Mouse (Mus musculus) MEL (cell line): ENCODE data around the gene Csf2ra.
A peak's percentile ranks its signal among the peaks of the same experiment; 100 is the strongest.

Experiments
- BHLHE40 ChIP-seq: IDR thresholded peaks from 2 replicates; pipeline ENCODE4 v1.6.1; 2012; ENCODE audit warnings: low read depth, mild to moderate bottlenecking, inconsistent platforms, low read length, improper control_type of control experiment, borderline replicate concordance
- CTCF ChIP-seq, 3 experiments: IDR thresholded peaks in 2 of 3; conservative IDR thresholded peaks in 1 of 3; 2 replicates each; pipeline ENCODE4 v1.5.1; 2011 to 2012; ENCODE audit warnings: low read length in 3 of 3, low read depth in 2 of 3, mild to moderate bottlenecking in 2 of 3, improper control_type of control experiment in 1 of 3, inconsistent platforms in 1 of 3, mixed read lengths in 1 of 3, moderate library complexity in 1 of 3; ENCODE audit not compliant: control insufficient read depth in 1 of 3, insufficient read depth in 1 of 3, poor library complexity in 1 of 3, severe bottlenecking in 1 of 3
- E2F4 ChIP-seq: IDR thresholded peaks from 2 replicates; pipeline ENCODE4 v1.6.1; 2011; ENCODE audit warnings: low read depth, low read length, improper control_type of control experiment, borderline replicate concordance
- ELF1 ChIP-seq: IDR thresholded peaks from 2 replicates; pipeline ENCODE4 v1.6.1; 2014; ENCODE audit warnings: low read depth, mild to moderate bottlenecking, inconsistent platforms, low read length, improper control_type of control experiment, moderate library complexity
- GATA1 ChIP-seq: IDR thresholded peaks from 2 replicates; pipeline ENCODE4 v1.6.1; 2011; ENCODE audit warnings: low read depth, low read length, improper control_type of control experiment
- HCFC1 ChIP-seq: IDR thresholded peaks from 2 replicates; pipeline ENCODE4 v1.6.1; 2012; ENCODE audit warnings: low read depth, mild to moderate bottlenecking, inconsistent platforms, low read length, improper control_type of control experiment, moderate library complexity
- MAZ ChIP-seq: IDR thresholded peaks from 2 replicates; pipeline ENCODE4 v1.6.1; 2012; ENCODE audit warnings: low read depth, mild to moderate bottlenecking, inconsistent platforms, low read length, improper control_type of control experiment
- MXI1 ChIP-seq: IDR thresholded peaks from 2 replicates; pipeline ENCODE4 v1.6.1; 2011; ENCODE audit warnings: mild to moderate bottlenecking, low read depth, low read length, improper control_type of control experiment
- NELFE ChIP-seq: IDR thresholded peaks from 2 replicates; pipeline ENCODE4 v1.6.1; 2011; ENCODE audit warnings: low read depth, low read length, improper control_type of control experiment
- USF1 ChIP-seq: IDR thresholded peaks from 2 replicates; pipeline ENCODE4 v1.6.1; 2014; ENCODE audit warnings: low read depth, mild to moderate bottlenecking, inconsistent platforms, low read length, improper control_type of control experiment, moderate library complexity
- ZC3H11A ChIP-seq: IDR thresholded peaks from 2 replicates; pipeline ENCODE4 v1.6.1; 2012; ENCODE audit warnings: low read depth, mild to moderate bottlenecking, inconsistent platforms, low read length, improper control_type of control experiment

DNA sequence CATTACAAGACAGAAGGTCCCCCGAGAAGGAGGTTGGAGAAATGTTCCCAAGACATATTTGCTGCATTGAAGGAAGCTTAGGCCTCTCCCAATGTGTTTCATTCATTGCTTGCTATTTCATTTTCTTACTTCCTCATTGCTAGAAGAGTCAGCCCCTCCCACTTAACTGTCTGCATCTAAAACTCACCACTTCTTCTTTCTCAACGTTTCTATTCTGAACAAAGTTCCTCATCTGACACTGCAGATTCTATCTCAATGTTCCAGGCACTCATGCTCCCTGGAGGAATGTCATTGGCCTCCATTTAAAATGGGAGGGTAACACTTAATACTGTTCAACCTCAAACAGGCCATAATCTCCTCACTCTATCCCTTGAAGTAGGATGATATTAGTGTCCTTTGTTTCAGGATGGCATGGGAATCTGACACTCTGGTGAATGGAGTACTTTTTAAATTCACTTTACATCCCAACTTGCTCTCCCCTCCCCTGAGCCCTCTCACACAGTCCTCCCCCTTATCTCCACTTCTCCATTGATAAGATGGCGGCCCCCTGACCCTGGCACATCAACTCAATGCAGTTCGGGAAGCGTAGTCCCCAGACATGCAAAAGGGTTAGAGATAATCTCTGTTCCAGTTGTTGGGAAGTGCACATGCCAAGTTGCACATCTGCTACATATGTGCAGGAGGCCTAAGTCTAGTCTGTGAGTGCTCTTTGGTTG lies 16.6 kb upstream of the Csf2ra start:
- TF ChIP-seq HCFC1 (peak; percentile 60), GATA1 (peak; percentile 88), CTCF (IDR thresholded peaks at IDR 0.05 in 2 of 3, conservative IDR thresholded peaks at IDR 0.05 in 1 of 3; ENCODE audit: control insufficient read depth in 1 of 3, insufficient read depth in 1 of 3, low read depth in 2 of 3, low read length in 3 of 3, poor library complexity in 1 of 3, severe bottlenecking in 1 of 3) (no peak), USF1 (no peak), MAZ (peak; percentile 87; the same call in 1 of the 2 replicates), NELFE (peak; percentile 78), BHLHE40 (no peak; the same call in 1 of the 2 replicates), E2F4 (no peak), ZC3H11A (no peak; the same call in 1 of the 2 replicates), MXI1 (peak; percentile 62), ELF1 (peak; percentile 86)
